Mouse (Mus musculus) urinary bladder, postnatal 25 days (tissue): ENCODE data around the gene Ksr2.
A peak's percentile ranks its signal among the peaks of the same experiment; 100 is the strongest.

Experiments used
- DNase-seq: peaks from one replicate; pipeline ENCODE4 v3.0.0; 2022; ENCODE audit warnings: low spot score

Gene Ksr2

DNA sequence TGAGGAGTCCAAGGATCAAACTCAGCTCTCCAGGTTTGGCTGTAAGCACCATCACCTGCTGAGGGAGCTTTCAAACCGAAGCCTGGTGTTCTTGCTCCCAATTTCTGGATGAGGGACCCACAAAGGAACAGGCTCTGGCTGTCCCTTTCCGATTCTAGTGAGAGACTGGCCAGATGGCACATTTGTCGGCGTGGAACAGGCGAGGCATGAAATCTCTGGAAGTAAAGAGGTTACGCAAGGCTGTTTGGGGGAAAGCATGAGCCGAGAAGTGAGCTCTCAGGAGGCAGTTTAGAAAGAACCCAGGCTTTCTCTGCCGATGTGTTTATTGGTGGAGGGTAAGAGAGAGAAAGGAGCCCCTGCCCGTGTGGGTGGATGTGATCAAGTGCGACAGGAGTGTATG, 109.2 kb downstream of the Ksr2 start:
- DNase-seq = no peak

DNA sequence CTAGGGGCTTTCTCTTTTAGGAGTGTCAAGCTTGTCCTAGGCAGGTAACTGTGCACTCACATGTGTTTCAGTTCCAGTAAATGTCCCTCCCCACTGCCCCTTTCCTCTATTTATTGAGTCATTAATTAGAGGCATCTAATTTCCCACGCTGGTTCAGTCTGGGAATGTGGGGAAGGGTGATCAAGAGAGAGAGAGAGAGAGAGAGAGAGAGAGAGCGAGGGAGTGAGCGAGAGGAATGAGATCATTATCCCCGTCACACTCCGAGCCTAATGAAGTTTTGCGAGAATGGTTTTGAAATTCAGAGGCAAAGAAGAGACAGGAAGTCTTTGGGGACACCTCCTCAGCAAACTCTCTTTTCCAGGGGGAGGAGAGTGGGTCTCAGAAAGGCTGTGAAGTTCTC, 117.2 kb downstream of the Ksr2 start:
- no peak for DNase-seq

DNA sequence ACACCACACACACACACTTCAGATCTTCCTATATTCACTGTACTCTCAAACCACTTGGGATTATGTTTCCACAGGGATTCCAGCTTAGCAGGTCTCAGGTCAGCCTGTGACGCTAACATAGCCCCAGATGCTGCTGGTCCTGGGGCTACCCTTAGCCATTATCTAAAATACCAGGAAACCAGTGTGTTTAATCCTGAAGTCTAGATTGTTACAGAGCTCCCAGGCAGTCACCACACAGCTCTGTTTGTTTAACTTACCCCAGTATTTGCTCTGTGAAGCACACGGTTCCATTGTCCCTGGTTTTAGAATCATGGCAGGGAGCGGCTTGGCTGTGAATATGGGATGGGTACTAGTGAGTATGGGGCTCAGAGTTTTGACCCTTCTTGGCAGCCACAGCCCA, 125.4 kb downstream of the Ksr2 start:
- DNase-seq = no peak

DNA sequence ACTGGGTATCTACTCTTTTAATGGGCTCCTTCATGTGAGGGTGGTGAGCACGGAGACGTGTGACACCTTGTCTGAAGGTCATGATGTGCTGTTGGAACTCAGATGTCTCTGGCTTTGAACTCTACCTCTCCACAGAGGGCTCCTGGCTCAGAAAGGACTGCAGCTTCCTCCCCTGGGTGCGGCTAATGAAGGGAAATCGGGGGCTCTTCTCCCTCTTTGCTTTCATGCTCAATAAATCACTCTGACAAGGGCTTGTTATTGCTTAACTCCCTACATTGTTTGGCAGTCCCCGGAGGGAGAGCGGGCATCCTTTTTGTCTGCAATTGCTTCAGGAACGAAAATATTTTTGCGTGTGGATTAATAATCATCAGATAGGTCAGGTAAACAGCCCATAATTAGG, 127.9 kb downstream of the Ksr2 start:
- no peak for DNase-seq

DNA sequence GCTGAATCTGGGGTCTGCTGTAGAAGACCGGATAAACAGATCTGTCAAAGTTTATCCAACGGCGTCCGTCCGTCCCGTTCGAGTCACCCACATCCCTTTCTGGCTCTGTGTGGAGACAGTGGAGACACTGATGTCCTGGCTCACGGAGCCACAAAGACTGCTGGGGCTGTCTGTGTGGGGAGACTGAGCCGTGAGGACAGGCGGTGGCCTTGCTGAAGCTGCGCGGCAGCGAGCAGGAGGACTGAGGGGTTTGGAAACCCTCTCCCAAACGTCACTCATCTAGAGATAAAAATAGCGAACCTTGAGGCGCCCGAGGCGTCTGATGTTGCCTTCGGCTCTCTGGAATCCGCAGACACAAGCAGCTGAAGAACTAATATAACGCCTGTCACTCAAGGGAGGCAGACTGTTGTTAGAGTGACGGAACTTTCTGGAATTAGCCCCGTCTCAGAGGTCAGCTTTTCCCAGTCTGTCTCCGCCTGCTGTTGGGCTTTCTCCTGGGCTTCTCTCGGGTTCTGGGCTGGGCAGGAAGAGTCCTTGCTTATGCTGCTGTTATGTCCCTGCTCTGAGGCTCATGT, 133.0 kb downstream of the Ksr2 start:
- DNase-seq = no peak

DNA sequence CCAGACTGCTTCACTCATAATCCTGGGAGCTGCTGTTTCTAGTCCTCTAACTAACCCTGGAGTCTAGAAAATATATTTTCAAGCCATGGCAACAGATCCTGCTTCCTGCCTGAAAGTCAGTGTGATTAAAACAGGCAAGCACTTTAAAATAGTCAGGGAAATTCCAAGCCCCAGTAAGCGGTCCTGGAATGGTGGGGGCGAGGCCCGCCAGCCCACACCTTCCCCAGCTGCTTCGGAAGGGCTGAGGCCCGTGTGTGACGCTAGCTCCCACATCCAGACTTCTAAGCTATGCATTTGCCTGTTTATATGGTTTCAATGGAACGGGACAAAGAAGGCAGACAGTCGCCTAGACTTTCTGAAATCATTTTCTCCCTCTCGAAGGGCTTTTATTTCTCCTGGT, 137.2 kb downstream of the Ksr2 start:
- no peak for DNase-seq

DNA sequence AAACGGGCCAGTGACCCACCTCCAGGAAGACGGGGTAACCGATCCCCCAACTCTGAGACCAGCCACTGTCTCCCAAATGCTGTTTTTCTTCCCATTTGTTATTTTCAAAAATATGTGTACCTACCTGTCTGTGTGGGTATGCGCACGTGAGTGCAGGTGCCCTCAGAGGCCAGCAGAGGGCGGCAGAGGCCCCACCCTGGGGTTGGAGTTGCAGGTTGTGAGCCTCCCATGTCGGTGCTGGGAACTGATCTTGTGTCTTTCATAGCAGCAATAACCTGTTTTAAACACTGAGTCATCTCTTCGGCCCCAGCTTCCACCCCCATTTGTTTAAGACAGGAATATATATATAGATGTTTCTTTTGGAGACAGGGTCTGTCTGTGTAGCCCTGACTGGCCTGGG, 138.3 kb downstream of the Ksr2 start:
- DNase-seq = no peak

DNA sequence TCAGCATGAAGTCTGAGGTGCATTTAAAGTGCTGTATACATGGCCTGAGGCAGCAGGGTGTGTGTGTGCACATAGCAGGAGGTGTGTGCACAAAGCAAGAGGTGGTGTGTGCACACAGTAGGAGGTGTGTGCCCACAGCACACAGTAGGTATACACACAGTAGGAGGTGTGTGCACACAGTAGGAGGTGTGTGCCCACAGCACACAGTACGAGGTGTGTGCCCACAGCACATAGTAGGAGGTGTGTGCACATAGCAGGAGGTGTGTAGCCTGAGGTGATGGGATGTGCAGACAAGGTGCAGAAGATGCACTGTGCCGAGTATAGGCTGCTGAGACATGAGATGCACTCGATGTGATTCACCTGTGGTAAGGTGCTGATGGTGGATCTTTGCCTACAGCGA, 140.7 kb downstream of the Ksr2 start:
- DNase-seq = no peak

DNA sequence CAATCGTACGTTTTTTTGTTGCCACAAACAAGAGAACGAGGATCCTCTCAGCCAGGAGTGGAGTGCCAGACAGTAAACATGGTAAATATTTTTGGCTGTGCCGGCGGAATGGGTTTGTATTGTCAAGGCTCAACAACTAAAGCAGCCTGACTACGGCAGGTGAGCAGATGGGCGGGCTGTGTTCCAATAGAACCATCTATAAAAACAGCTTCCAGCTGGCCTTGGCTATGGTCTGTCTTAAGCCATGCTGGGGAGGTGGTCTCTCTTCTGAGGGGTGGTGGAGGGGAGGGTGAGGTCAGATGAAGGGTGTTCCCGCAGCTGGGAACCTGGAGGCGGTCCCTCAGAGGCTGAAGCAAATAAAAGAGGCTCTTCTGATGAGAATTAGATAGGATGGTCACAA, 142.8 kb downstream of the Ksr2 start:
- no peak for DNase-seq

DNA sequence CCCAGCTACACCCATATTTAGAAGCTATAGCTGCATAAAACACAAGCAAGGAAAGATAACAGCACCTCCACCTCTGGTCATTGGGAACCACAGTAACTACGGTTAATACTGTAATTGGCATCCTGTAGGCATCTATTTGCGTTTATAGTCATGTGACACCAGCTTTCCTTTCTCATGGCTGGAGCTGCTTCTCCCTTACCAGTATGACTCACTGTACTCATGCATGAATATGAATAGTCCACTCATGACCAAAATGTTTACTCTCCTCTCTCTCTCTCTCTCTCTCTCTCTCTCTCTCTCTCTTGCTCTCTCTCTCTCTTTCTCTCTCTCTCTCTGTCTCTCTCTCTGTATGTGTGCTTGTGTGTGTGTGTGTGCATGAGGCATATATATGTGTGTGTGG, 147.3 kb downstream of the Ksr2 start:
- DNase-seq = no peak

DNA sequence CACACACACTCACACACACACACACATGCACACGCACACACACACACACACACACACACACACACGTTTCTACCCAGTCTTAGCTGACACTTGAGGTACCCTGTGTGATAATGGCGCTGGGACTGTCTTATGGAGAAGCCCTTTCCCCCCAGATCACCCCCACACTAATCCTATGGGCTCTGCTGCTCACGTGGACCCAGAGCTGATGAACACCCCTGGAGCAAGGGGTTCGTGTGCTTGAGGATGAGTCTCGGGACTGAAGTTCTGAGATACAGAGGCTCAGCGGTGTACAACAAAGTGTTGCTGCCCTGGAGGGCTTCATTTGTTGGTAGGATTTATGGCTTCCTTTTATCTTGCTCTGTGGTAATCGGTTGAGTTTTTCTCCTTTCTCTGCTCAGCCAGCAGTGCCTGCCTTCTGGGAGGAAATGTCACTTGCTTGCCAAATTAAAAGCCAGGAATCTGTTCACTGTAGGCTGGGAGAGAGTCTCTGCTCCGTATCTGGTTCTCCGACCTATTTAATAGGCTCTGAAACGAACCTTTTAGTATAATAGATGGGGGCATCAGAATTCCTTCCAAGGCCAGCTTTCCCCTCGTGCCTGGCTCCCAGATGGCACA, 152.4 kb downstream of the Ksr2 start:
- DNase-seq = no peak

DNA sequence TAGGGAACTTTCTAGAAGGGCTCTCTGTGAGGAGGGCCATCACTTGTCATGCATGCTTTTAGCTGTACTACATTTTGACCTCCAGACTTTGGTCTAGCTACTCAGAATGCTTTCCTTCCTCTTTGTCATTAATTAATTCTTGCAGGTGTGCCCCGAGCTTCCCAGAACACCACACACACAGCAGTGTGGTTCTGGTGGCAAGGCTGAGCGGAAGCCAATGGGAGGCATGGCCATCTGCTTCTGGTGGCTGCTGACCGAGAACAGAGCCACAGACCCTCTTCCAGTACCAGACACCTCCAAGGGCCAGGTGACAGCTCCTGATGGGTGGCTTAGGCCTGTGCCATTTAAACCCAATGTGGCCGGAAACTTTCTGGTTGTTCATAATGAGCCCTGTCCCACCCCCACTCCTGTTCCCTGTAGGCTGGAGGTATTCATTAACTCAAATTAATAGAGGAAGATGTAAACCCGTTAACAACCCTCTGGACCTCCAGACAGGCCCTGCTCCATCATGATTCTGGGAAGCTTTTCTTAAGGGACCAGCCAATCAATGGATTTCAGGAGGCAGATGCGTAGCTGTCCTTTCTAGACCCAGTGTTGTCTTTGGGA, 155.5 kb downstream of the Ksr2 start:
- no peak for DNase-seq

DNA sequence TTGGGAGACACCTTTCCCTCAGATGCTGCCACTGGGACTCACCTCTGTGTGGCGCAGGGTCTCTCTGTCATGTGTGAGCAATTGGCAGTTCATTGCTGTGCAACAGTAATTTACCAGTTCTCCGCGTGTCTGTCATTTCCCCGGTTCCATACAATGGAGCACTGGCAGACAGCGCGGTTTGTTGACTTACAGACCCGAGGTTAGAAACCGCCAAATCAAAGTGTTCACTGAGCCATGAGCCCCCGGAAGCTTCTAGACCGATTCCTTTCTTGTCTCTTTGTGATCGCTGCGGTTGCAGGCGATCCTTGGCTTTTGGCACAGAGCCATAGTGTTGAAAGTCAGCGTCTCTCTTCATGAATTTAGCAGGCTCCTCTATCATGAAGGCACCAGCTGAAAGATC, 158.6 kb downstream of the Ksr2 start:
- no peak for DNase-seq

DNA sequence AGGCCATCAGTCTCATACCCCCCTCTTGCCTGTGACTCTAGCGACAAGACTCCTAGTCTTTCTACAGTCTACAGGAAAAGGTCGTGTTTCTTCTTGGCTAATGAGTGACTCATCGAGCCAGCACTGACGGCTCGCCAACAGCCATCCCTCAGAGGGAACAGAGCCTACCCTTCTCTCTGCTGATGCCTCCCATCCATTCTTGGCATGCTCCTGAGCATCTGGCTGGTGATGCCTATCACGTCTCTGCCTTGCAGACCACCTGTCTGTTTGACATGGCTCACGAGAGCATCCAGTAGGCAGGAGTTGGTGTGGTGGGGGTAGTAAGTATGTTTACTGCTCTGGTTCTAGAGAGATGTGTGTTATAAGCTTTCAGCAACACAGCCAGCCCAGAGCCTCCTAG, 161.1 kb downstream of the Ksr2 start:
- DNase-seq = no peak

DNA sequence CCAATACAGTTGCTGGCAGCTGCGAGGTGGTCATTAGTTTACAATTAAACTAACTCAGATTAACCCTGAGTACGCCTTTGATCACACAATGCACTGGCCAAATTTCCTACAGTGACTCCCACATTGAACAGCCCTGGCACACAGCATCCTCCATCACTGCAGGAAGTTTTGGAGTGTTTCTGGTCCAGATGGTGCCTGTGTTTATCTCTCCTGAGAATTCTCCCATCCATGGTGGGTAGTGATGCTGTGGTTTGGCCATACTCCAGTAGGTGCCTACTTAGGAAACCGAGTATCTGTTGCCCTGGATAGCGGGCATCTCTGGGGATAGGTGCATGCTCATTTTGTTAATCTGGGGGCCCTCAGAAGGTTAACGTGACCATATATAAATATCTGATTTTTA, 163.8 kb downstream of the Ksr2 start:
- no peak for DNase-seq

DNA sequence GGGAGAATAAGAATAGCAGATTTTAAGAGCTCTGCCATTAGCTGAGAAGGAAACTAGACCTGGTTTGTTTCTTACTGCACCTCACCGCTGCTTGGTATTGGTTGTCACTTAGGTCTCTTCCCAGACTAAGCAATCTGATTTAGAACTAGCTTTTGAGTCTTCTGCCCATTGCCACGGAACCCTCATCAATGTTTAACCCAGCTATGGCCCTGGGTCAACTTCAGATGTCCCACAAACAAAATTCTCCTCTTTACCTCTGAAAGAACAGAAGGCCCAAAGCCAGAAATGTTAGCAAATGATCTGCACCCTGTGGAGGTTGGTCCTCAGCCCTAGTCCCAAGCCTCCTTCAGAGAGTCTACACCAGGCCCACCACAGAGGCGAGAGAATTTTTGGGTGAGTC, 167.9 kb downstream of the Ksr2 start:
- DNase-seq = no peak

DNA sequence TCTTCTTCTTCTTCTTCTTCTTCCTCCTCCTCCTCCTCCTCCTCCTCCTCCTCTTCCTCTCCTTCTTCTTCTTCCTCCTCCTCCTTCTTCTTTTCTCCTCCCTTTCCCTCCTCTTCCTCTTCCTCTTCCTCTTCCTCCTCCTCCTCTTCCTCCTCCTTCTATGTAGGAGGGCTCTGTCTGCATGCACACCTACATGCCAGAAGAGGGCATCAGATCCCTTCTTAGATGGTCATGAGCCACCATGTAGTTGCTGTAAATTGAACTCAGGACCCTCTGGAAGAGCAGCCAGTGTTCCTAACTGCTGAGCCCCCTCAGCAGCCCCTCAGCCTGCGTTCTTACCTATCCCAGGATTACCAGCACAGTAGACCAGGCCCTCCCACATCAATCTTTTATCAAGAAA, 170.6 kb downstream of the Ksr2 start:
- DNase-seq = no peak

DNA sequence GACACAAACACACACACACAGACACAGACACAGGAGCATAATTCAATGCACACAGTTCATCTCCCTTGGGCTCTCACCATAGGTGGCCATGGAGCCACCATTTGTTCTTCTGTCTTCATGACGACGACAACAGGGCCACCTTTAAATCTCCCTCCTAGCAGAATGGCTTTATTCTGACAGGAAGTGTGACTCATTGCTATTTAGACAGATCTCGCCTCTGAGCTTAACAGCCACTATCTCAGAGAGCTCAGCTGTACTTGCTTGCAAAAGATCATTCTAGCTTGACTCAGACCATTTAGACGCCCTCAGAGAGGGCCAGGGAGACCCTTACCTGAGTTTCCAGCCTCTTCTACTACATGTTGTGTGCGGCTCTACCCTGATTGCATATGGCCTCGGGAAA, 175.5 kb downstream of the Ksr2 start:
- no peak for DNase-seq

DNA sequence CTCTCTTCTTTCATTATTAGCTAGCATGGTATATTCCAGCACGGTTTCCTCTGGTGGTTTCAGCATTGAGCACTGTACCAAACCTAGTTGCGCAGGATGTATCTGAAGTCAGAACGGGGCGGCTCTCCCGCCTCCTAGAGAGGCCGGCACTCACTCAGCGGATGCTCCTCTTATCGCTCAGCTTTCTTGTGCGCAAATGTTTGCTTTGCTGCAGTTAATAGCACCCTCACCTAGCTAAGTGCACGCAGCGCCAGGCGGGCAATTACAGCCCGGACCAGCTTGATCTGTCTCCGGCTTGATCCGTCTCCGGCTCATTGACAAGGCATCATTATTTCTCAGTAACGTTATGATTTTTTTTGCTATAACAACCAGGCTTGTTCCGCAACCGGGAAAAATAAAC, 179.5 kb downstream of the Ksr2 start:
- no peak for DNase-seq

DNA sequence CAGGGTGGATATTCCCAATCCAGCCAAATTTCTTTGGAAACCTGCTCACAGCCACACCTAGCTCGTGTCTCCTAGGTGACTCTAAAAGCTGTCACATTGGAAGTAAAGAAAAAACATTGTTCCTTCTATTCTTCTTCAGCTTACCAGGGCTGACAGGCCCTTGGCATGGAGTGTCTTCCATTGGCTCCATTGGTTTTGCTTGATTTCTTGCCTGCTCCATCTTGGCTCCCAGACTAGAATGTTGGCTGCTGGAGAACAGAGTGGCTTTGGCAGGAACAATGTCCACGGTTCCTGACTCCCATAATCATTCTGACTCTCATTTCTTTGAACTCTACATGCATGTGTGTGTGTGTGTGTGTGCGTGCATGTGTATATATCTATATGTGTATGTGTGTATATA, 183.0 kb downstream of the Ksr2 start:
- no peak for DNase-seq

DNA sequence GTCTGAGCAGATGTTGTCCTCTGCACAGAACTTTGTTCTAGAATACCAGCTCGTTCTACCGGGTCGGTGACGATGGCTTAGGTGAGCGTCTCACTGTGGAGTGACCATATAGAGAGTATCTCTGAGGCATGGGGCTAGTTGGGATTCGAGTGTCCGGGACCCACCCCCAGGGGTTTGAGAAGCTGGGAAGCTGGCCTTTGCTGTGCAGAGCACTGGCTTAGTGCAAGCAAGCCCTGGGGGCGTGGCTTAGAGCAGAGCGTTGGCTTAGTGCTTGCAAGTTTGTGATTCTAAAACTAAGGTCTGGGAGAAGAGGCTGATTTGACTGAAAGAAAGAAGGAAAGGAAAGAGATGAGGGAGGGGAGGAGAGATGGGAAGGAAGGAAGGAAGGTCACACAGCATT, 188.2 kb downstream of the Ksr2 start:
- DNase-seq = no peak

DNA sequence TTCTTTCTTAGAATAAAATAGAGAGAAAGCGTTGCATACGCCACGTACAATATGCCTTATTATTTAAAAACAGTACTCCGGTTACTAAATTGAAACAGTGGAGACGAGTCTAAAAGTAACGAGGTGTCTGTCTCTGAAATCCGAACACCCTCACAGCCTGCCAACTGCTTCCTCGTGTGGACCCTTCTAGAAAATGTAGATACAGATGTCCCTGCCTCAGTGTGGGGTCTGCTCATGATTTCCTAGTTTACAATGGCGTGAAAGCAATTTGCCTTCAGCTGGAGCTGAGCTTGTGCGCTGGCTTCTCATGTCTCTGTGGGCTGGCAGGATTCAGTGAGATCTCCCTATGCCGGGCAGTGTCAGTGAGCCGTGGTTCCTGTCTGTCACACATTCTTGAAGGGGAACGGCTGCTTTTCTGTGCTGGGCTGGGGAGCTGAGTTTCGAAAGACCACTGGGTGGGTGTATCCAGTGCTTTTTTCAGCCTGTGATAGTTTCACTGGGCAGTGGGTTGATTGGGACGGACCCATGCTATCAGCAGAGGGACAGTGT, 194.0 kb downstream of the Ksr2 start:
- no peak for DNase-seq

DNA sequence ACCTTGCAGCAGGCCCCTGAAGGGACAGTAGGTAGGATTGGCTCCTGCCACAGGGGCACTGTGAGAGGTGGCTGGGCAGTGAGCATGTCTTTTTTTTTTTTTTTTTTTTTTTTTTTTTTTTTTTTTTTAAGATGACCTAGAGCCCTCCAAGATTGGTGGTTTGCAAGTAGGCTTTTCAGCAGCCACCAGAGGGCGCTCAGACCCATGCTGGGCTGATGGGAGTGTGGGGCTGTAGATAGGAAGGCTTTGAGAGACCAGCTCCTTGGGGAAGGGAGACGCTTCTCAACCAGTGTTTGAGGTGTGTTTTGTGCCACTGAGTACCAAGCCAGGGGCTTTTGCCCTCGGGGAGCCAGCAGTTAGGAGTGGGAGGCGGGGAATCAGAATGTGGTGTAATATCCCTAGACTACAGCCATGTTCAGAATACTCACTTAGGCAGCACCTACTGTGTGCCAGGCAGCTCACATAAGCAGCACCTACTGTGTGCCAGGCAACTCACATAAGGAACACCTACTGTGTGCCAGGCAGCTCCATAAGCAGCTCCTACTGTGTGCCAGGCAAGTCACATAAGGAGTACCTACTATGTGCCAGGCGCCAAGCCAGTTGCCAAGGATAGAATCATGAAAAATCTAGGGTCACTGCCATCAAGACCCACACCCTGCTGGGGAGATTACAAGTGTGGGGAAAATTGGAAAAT, 200.7 kb downstream of the Ksr2 start:
- peak; percentile 66 for DNase-seq
